Mouse (Mus musculus): ENCODE data around the gene Olfr1369-ps1.
"Not testable (repeated sequence)": the region's sequence is repeated elsewhere in the genome, so short reads cannot be mapped to it uniquely, and the experiment has no call there.

Gene Olfr1369-ps1

DNA sequence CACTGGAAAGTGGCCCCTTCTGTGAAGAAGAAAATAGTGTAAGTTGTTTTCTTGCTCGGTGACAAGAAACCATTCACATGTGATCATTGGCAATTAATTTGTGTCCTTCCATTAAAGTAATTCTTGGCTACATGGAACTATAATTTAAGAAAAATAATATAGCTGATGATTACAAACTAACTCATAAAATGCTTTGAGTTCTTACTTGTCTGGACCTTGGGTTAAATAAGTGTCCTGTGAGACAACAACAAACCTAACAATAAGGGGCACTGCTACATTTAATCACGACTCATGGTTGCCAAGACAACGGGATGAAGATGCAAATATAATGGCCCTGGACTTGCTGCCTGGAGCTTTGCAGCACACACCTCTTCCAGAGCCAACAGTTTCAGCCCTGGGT is at the start of gene Olfr1369-ps1:
Gene Olfr1369-ps1, plus strand, starts transcription at position 301 of the 400 bp plus-strand sequence.
- DNase-seq (ENCODE audit: low spot score): not testable (repeated sequence)

- no peak for DNase-seq (ENCODE audit: low spot score)
Observed at GRCm38 (mm10) chr13:21066021-21066420, 45.3 kb upstream of the Olfr1369-ps1 start.

DNA sequence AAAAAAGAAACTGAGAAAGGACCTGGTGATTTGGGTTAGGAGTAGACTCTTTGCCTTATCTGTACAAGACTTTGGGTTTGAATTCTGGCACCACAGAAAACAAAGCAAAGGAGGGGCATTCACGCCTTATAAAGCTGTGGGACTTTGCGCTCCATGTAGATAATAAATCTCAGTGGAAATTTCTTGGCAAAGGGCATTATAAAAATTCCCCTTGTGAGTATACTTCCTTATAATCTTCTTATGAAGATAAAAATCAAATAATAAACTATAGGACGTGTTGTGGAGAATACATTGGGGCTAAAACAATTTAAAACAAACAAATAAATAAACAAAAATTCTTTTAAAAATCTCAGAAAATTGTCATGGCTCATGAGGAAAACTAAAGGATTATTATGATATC is 36.4 kb upstream of the Olfr1369-ps1 start, which contains the start of gene Olfr1370:
Gene Olfr1370, minus strand, starts transcription at position 101 of the 400 bp plus-strand sequence.
- DNase-seq (ENCODE audit: low spot score): no peak

GRCm38 (mm10) chr13:21082686-21083085 is 28.6 kb upstream of the Olfr1369-ps1 start:
- DNase-seq (ENCODE audit: low spot score): no peak

DNA sequence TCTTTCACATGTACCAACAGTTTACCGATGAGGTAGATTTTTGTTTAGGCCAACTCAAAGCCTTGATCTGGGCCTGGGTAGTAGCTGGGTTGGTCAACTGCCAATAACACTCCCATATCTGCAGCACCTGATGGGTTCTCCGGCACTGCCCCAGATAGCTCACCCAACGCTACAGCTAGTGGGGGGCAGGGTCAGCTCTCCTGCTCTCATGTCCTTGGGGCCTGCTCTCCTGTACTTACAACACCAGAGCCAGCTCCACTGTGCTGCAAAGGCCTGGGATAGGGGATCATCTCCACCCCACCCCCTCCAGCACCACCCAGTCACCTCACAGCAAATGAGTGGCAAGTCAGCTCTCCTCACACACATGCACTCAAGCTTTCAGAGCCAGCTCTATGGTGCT is 1.5 kb upstream of the Olfr1369-ps1 start:
- no peak for DNase-seq (ENCODE audit: low spot score)

GRCm38 (mm10) chr13:21110441-21110840 is 842 bp upstream of the Olfr1369-ps1 start:
- no peak for DNase-seq (ENCODE audit: low spot score)

GRCm38 (mm10) chr13:21114121-21114520 is 2.8 kb downstream of the Olfr1369-ps1 start:
- DNase-seq (ENCODE audit: low spot score): no peak

DNA sequence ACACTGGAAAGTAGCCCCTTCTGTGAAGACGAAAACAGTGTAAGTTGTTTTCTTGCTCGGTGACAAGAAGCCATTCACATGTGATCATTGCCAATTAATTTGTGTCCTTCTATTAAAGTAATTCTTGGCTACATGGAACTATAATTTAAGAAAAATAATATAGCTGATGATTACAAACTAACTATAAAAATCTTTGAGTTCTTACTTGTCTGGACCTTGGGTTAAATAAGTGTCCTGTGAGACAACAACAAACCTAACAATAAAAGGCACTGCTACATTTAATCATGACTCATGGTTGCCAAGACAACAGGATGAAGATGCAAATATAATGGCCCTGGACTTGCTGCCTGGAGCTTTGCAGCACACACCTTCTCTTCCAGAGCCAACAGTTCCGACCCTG is 18.1 kb downstream of the Olfr1369-ps1 start, which contains the start of gene Olfr263:
Gene Olfr263, plus strand, starts transcription at position 301 of the 400 bp plus-strand sequence.
- DNase-seq (ENCODE audit: low spot score): not testable (repeated sequence)

DNA sequence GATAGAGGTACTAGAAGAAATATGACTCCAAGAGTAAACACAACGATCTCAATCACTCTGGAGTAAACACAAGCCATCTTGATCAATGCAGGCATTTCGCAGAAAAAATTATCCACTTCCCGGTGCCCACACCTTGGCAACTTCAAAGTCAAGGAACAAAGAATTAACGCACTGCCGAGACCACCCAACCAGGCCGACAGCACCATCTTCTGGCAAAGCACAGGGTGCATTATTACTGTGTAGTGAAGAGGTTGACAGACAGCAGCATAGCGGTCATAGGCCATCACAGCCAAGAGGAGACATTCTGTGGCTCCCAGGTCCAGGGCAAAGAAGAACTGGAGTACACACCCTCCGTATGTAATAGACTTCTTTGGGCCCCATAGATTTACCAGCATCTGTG is 31.1 kb downstream of the Olfr1369-ps1 start:
- DNase-seq (ENCODE audit: low spot score): no peak

DNA sequence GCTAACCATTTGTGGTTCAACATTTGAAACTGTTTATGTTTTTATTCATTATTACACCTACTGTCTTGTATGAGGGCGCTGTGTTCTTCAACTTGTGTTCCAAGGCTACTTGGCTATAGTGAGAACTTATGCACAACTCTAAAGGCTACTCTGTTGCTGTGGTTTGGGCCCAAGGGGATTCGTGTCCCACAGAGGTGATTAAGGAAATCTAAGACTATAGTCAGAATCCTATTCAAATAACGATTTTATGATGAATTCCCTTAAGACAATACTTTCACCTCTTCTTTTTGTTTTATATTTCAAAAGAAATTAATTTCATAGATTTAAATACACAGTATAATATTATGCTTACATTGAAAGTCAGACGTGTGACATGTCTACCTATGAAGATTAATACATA is 34.5 kb downstream of the Olfr1369-ps1 start, which contains the start of gene Olfr1368:
Gene Olfr1368, minus strand, starts transcription at position 101 of the 400 bp plus-strand sequence.
- DNase-seq (ENCODE audit: low spot score): no peak

DNA sequence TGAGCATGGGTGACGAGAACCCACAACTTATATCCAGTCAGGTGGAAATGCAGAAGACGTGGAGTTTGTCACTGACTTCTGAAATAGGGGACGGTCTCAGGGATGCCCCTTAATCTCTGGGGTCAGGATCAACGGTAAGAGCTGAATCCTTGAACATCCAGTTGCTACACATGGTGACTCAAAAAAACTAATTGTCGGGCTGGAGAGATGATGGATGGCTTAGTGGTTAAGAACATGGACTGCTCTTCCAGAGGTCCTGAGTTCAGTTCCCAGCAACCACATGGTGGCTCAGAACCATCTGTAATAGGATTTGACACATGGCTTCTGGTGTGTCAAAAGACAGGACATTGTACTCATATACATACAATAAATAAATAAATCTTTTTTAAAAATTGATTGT is 44.6 kb downstream of the Olfr1369-ps1 start:
- DNase-seq (ENCODE audit: low spot score): no peak

- peak; percentile 21 for DNase-seq (ENCODE audit: low spot score)
Observed at GRCm38 (mm10) chr13:21158071-21158470, 46.8 kb downstream of the Olfr1369-ps1 start.

DNA sequence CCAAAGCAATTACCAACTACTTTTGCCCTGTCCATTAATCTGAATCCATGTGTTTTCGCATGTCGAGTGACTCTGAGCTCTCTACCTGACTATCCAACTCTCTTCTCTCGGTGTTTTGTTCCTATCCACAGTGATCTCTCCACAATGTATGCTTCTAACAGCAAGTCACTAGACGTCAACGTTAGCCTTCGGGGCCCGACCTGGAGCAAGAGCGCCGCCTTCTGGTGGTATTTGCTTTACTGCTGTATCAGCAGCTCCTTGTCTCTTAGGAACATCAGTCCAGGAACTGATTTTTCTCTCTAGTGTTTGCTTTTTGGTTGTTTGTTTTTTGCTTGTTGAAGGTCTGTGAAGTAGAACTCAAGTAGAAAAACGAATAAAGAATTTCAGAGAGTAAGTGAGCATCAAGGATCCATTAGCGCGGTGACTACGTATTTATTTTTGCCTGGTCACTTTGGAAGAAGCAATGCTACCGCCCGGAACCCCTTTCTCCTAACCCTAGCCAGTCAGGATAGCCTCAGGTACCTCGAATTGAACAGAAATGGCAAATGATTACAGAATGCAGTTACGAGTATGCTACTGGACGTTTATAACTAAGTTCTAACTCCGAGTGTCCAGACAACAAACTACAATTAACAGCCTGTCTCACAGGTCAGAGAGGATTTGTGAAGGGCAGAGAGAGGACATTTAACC is 47.6 kb downstream of the Olfr1369-ps1 start:
- peak; percentile 93 for DNase-seq (ENCODE audit: low spot score)

- peak; percentile 53 for DNase-seq (ENCODE audit: low spot score)
Observed at GRCm38 (mm10) chr13:21159475-21159819, 48.2 kb downstream of the Olfr1369-ps1 start.

GRCm38 (mm10) chr13:21160041-21160511 is 48.8 kb downstream of the Olfr1369-ps1 start:
- DNase-seq (ENCODE audit: low spot score): peak; percentile 48

DNA sequence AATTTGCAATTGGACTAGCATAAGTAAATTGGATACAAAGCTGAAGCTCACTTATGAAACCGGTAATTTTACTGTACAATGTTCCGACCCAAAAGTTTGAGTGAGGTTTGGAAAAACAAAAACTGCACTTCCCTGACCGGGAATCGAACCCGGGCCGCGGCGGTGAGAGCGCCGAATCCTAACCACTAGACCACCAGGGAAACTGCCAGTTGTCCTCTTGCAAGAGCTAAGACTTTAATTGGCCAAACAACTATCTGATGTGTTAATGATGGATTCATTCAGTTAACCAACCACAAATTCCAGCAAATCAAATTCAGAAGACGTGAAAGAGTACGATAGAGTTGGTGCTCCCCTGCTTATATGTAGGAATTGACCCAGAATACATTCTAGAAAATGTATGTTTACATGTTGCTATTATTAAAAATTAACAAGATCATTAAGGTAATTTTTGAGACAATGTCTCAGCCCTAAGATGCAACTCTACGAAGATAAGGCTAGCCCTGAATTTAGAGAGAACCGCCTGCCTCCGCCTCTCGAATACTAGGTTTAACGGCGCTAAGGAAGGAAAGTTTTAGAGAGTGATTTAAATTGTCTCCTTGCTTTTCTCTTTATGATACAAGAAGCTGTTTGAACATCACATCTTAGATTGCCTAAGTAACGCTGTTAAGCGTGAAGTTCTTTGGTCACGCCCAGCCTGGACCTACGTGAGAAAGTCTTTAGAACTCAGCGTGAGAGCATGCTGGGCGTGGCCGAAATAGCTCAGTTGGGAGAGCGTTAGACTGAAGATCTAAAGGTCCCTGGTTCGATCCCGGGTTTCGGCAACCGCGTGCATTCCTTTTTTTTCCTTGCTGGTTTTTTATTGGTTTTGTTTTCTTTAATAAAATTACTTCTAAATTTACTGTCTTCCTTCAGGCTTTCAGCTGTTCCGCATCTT is 49.6 kb downstream of the Olfr1369-ps1 start:
- DNase-seq (ENCODE audit: low spot score): peak; percentile 98

- no peak for DNase-seq (ENCODE audit: low spot score)
Observed at GRCm38 (mm10) chr13:21161591-21161990, 50.3 kb downstream of the Olfr1369-ps1 start.

DNA sequence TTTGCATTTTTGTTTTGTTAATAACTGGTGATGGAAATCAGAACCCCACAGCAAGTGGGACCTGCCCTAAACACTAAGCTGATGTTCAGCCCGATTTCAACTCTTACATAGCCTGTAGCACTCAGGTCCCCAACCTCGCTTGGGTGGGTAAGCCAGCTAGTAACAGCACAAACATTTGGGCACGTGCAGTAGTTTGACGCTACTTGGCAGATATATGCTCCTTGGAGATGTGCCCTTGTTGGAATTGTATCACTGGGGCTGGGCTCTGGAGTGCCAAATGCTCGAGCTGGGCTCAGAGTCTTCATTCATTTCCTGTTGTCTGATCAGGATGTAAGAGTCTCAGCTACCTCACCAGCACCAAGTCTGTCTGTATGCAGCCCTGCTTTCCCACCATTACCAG is 51.3 kb downstream of the Olfr1369-ps1 start:
- no peak for DNase-seq (ENCODE audit: low spot score)

- DNase-seq (ENCODE audit: low spot score): peak; percentile 93
Observed at GRCm38 (mm10) chr13:21166936-21167909, 55.9 kb downstream of the Olfr1369-ps1 start.

DNA sequence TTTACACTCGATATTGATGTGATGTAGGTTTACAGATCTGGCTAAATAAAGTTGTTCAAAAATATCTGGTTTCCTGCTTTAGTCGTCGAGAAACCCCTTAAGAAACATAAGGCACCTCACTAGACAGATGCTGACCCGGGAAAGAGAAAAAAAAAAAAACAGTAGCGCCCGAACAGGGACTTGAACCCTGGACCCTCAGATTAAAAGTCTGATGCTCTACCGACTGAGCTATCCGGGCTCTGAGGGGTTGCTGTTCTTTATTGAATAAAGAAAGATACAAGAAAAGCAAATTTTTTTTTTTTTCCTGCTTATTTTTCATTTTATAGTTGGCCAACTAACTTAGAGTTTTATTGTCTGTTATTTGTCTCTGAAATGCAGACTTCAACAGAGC is 56.6 kb downstream of the Olfr1369-ps1 start:
- peak; percentile 81 for DNase-seq (ENCODE audit: low spot score)

DNA sequence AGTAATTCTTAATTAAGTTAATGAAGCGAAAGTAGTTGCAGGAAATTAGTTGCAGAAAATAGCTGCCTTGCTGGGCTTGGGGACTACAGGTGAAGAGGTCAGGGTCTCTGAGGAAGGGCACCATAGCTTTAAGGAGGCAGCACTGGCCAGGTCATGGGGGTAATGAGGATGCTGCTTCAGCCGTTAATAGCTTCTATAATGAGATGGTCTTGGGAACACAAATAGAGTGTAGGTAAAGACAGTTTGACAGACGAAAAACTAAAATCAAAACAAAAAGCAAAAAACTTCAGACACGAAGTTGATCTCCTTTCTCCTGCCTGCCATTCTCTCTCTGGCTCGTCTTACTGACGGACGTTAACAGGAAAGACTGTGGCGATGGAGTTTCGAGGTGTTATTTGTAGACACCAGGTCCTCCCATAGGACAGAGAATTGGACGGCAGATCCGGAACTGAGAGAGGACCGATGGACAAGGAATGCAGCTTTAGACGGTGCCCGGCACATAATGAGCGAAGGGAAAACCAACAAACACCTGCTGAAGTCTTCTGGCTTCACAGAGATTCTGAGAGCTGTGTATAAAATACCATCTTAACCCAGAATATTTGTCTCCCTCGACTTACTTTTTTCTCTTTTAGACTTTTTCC is 57.2 kb downstream of the Olfr1369-ps1 start:
- peak; percentile 69 for DNase-seq (ENCODE audit: low spot score)
